Mouse (Mus musculus): ENCODE results near the gene Socs7.

- TF ChIP-seq CTCF (IDR thresholded peaks at IDR 0.05; ENCODE audit: borderline replicate concordance, insufficient read depth, low read length) (no peak), POLR2A (IDR thresholded peaks at IDR 0.05; ENCODE audit: low read depth, low read length) (no peak)
Measured at GRCm38 (mm10) chr11:97422507-97422906, 60.2 kb downstream of the Socs7 start.
